Mouse (Mus musculus) spleen, adult 2 months (tissue): ENCODE measurements around the gene Cmklr1.

Experiments
- CTCF ChIP-seq: fragments of 200-500 bp; IDR thresholded peaks from 2 replicates; pipeline ENCODE4 v1.5.1; 2011; ENCODE audit warnings: mild to moderate bottlenecking, inconsistent platforms; ENCODE audit not compliant: insufficient read depth, insufficient read length, insufficient replicate concordance; ENCODE audit errors: extremely low read depth
- POLR2A ChIP-seq: fragments of 200-500 bp; IDR thresholded peaks from 2 replicates; pipeline ENCODE4 v1.6.1; 2011; ENCODE audit warnings: low read depth, low read length, inconsistent platforms

- TF ChIP-seq CTCF (no peak), POLR2A (no peak)
Observed at GRCm38 (mm10) chr5:113633037-113633714, 17.1 kb downstream of the Cmklr1 start.
